Mouse (Mus musculus): ENCODE data around the gene Nav2.

Gene Nav2

GRCm38 (mm10) chr7:49303600-49304411 lies 395.3 kb downstream of the Nav2 start:
- DNase-seq: peak; percentile 44

- peak; percentile 22 for DNase-seq
These were observed 399.2 kb downstream of the Nav2 start for GRCm38 (mm10) chr7:49307717-49308116.

- DNase-seq: no peak
These were observed 401.2 kb downstream of the Nav2 start for GRCm38 (mm10) chr7:49309746-49310145.

GRCm38 (mm10) chr7:49313945-49314344 lies 405.4 kb downstream of the Nav2 start:
- DNase-seq: peak; percentile 19

GRCm38 (mm10) chr7:49315033-49315432 lies 406.5 kb downstream of the Nav2 start:
- peak; percentile 24 for DNase-seq

- no peak for DNase-seq
These were observed 408.1 kb downstream of the Nav2 start for GRCm38 (mm10) chr7:49316600-49316999.

- no peak for DNase-seq
These were observed 409.8 kb downstream of the Nav2 start for GRCm38 (mm10) chr7:49318183-49318897.

- DNase-seq: no peak
These were observed 410.4 kb downstream of the Nav2 start for GRCm38 (mm10) chr7:49318898-49319293.

GRCm38 (mm10) chr7:49319981-49320380 lies 411.5 kb downstream of the Nav2 start:
- DNase-seq: no peak

GRCm38 (mm10) chr7:49321124-49321531 lies 412.6 kb downstream of the Nav2 start:
- peak; percentile 68 for DNase-seq

GRCm38 (mm10) chr7:49322179-49322578 lies 413.7 kb downstream of the Nav2 start:
- DNase-seq: no peak

GRCm38 (mm10) chr7:49324575-49324974 lies 416.1 kb downstream of the Nav2 start:
- no peak for DNase-seq

- DNase-seq: no peak
These were observed 417.7 kb downstream of the Nav2 start for GRCm38 (mm10) chr7:49326136-49326722.

GRCm38 (mm10) chr7:49326967-49327742 lies 418.6 kb downstream of the Nav2 start:
- DNase-seq: no peak

GRCm38 (mm10) chr7:49330181-49330580 lies 421.7 kb downstream of the Nav2 start:
- no peak for DNase-seq

- no peak for DNase-seq
These were observed 423.4 kb downstream of the Nav2 start for GRCm38 (mm10) chr7:49331939-49332338.

GRCm38 (mm10) chr7:49332644-49333043 lies 424.1 kb downstream of the Nav2 start:
- DNase-seq: no peak

- DNase-seq: no peak
These were observed 425.6 kb downstream of the Nav2 start for GRCm38 (mm10) chr7:49334163-49334562.

GRCm38 (mm10) chr7:49335056-49335455 lies 426.5 kb downstream of the Nav2 start:
- no peak for DNase-seq

GRCm38 (mm10) chr7:49336725-49337124 lies 428.2 kb downstream of the Nav2 start:
- no peak for DNase-seq

GRCm38 (mm10) chr7:49337710-49338109 lies 429.2 kb downstream of the Nav2 start:
- DNase-seq: no peak

GRCm38 (mm10) chr7:49339953-49340352 lies 431.4 kb downstream of the Nav2 start:
- no peak for DNase-seq

Data from lung, postnatal 10 days (tissue).